Mouse (Mus musculus) stomach, postnatal 0 days (tissue): Measurements from ENCODE around the gene Plekhn1. TPM values are rescaled to one million over a fixed set of nuclear protein-coding genes. Genes with fewer than 3 reads are reported as not detected.
A peak's percentile ranks its signal among the peaks of the same experiment; 100 is the strongest.

Experiments used
- ATAC-seq: fragments of 200-750 bp; cut with Nextera tagmentation; 2 replicates; pipeline ENCODE4 v1.8.0; 2017; ENCODE audit not compliant: low FRiP score, low TSS enrichment
- DNase-seq: peaks from one replicate; pipeline ENCODE4 v3.0.0-alpha.2; 2016; ENCODE audit warnings: low spot score
- H3K27ac ChIP-seq: fragments of 300-500 bp; sonication (generic); replicated peaks from 2 replicates; pipeline ENCODE4 v1.5.1; 2014; ENCODE audit warnings: mild to moderate bottlenecking, control low read depth
- H3K27me3 ChIP-seq: fragments of 300-500 bp; sonication (generic); 2 replicates; pipeline ENCODE4 v1.6.1; 2014; ENCODE audit warnings: low read length; ENCODE audit not compliant: control insufficient read depth, insufficient read depth
- H3K36me3 ChIP-seq: fragments of 300-500 bp; sonication (generic); 2 replicates; pipeline ENCODE4 v1.6.1; 2014; ENCODE audit warnings: low read length, mixed read lengths; ENCODE audit not compliant: control insufficient read depth, insufficient read depth
- H3K4me1 ChIP-seq: fragments of 300-500 bp; sonication (generic); replicated peaks from 2 replicates; pipeline ENCODE4 v1.6.1; 2014; ENCODE audit warnings: antibody characterized with exemption; ENCODE audit not compliant: control insufficient read depth, insufficient read depth
- H3K4me2 ChIP-seq: fragments of 300-500 bp; sonication (generic); replicated peaks from 2 replicates; pipeline ENCODE4 v1.6.1; 2014; ENCODE audit warnings: low read depth, mild to moderate bottlenecking, control low read depth, moderate library complexity
- H3K4me3 ChIP-seq: fragments of 300-500 bp; sonication (generic); 2 replicates; pipeline ENCODE4 v1.5.1; 2014; ENCODE audit warnings: low read depth, low read length, control low read depth
- H3K9ac ChIP-seq: fragments of 300-500 bp; sonication (generic); 2 replicates; pipeline ENCODE4 v1.6.1; 2014; ENCODE audit warnings: mild to moderate bottlenecking, low read length, control low read depth, mixed read lengths
- H3K9me3 ChIP-seq: fragments of 300-500 bp; sonication (generic); 2 replicates; pipeline ENCODE4 v1.6.1; 2016; ENCODE audit warnings: low read length; ENCODE audit not compliant: control insufficient read depth
- CTCF ChIP-seq: IDR thresholded peaks from 2 replicates; pipeline ENCODE4 v1.5.1; 2016; ENCODE audit warnings: antibody characterized with exemption, low read depth, mild to moderate bottlenecking, moderate library complexity
- EP300 ChIP-seq: optimal IDR thresholded peaks from 2 replicates; pipeline ENCODE3; 2016; ENCODE audit warnings: antibody characterized with exemption
- WGBS: fragments of 180-500 bp; shearing (Covaris S2); extraction: QIAGEN DNeasy Blood & Tissue Kit; methylation state at CpG from one replicate; pipeline ENCODE4 v1.1.7; 2014; 5-methylcytosine and 5-hydroxymethylcytosine counted together
- polyA plus RNA-seq: library from polyadenylated mRNA; unstranded; fragments of >200 nt; fragmentation: Nextera tagmentation; extraction: Ambion mirVana; gene quantifications from 2 replicates; pipeline ENCODE4 v1.2.1, GENCODE M21; 2015

The Plekhn1 gene
- polyA plus RNA-seq, 1 experiment from 2014 or later: 34.0 TPM

- no peak for TF ChIP-seq CTCF
- TF ChIP-seq EP300: no peak
- peaks cover 14% of the 10 kb centered on the region for H3K4me1 ChIP-seq
- 29% methylated on average over 2 of the region's 2 CpGs for WGBS
- H3K4me2 ChIP-seq: 0 out of 2 replicates have a peak overlapping the region, but pooled peaks have one; percentile 11
- H3K27me3 ChIP-seq: no peaks in the 10 kb centered on the region
- H3K9ac ChIP-seq: no peak overlapping the region
- no peaks in the 10 kb centered on the region for H3K9me3 ChIP-seq
- ATAC-seq: no peak
- H3K4me3 ChIP-seq: no peak overlapping the region
- no peaks in the 10 kb centered on the region; the same call in 1 of the 2 replicates for H3K36me3 ChIP-seq
- peak overlapping the region; percentile 87 for H3K27ac ChIP-seq
- DNase-seq: peak; percentile 52
These were observed 41.5 kb downstream of the Plekhn1 start for GRCm38 (mm10) chr4:156193200-156193590.

DNA sequence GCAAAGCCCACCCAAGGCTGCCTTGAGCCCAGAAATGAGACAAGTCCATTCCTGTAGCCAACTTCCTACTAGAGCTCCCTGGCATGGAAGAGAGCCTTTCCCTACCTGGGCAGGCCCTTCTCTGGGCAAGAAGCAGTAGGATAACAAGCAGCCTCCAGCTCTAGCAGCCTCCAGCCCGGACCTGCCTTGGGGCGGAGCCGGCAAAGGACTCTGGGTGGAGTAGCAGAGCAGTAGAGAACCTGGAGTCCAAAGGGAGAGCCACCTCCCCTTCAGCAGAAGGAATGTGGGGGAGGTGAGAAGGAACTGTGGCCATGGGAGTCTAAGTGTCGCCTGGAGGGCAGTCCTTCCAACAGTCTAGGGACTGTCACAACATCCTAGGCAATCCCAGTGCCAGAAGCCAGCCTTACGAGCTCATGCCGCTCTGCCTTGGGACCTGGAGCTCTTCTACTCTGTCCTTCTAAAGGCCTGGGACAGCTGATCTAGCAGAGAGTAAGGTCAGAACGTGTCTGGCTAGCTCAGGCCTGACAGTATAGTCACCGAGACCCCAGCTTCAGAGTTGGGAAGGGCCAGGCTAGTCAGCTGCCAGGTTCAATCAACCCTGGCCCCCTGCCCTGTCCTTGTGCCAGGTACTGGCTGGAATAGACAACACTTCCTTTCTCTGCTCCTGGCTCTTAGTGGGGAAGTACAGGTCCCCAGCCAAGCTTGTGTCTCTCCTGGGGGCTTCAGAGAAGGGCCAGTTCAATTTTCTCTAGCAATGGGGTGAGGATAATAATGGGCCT lies 42.0 kb downstream of the Plekhn1 start:
- peak; percentile 21; the same call in 1 of the 2 replicates for TF ChIP-seq CTCF
- TF ChIP-seq EP300: no peak
- 0 out of 2 replicates have a peak overlapping the region, but pooled peaks have one; percentile 11 for H3K4me2 ChIP-seq
- H3K36me3 ChIP-seq: no peaks in the 10 kb centered on the region; the same call in 1 of the 2 replicates
- no peaks in the 10 kb centered on the region for H3K27me3 ChIP-seq
- peak overlapping the region; percentile 87 for H3K27ac ChIP-seq
- no peak overlapping the region for H3K4me3 ChIP-seq
- H3K9me3 ChIP-seq: no peaks in the 10 kb centered on the region
- ATAC-seq (peak; percentile 77), DNase-seq (peak; percentile 83)
- WGBS: 36% methylated on average over 8 of the region's 8 CpGs
- H3K4me1 ChIP-seq: peaks cover 14% of the 10 kb centered on the region
- H3K9ac ChIP-seq: no peak overlapping the region; the same call in 1 of the 2 replicates

- no peak for TF ChIP-seq CTCF
- no peak for TF ChIP-seq EP300
- Histone ChIP-seq H3K27me3 (no peaks in the 10 kb centered on the region), H3K4me3 (no peak overlapping the region), H3K36me3 (no peaks in the 10 kb centered on the region), H3K4me1 (peaks cover 9% of the 10 kb centered on the region; the same call in 1 of the 2 replicates), H3K9me3 (no peaks in the 10 kb centered on the region), H3K4me2 (no peak overlapping the region), H3K9ac (no peak overlapping the region), H3K27ac (no peak overlapping the region)
- peak; percentile 60 for ATAC-seq
- peak; percentile 84 for DNase-seq
- 42% methylated on average over 6 of the region's 6 CpGs for WGBS
These were observed 45.8 kb downstream of the Plekhn1 start for GRCm38 (mm10) chr4:156188811-156189323.

DNA sequence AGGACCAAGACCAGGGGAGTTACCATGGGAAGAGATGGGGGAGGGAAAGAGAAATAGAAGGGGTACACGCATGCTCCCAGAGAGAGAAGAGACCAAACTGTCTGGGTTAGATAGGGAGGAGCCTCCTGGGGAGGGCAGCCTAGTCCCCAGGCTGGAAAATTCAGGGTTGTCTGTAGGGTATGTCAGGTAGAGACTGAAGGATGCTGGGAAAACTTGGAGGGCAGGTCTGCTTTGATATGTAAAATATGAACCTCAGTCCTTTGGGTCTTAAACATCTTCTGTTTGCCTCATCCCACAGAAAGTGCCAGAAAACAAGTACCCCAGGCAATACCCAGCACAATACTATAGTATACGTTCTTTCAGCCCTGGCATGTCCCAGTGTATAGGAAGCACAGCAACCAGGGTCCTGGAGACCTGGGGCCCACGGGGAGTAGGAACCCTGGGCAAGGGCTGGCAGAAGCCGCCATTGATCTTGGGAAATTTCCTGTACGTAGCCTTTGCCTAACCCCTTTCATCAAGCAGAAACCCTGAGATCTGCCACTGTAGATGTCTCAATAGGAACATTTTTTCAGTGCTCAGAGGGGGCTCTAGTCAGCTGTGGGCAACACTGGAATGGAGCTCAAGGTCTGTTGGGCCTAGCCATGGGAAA lies 46.4 kb downstream of the Plekhn1 start:
- no peak for TF ChIP-seq CTCF
- no peak for TF ChIP-seq EP300
- no peak overlapping the region for H3K9ac ChIP-seq
- H3K27ac ChIP-seq: no peak overlapping the region
- peaks cover 9% of the 10 kb centered on the region; the same call in 1 of the 2 replicates for H3K4me1 ChIP-seq
- WGBS: 77% methylated on average over 5 of the region's 5 CpGs
- no peak for DNase-seq
- H3K4me3 ChIP-seq: no peak overlapping the region
- ATAC-seq: no peak
- no peak overlapping the region for H3K4me2 ChIP-seq
- H3K27me3 ChIP-seq: no peaks in the 10 kb centered on the region
- no peaks in the 10 kb centered on the region for H3K36me3 ChIP-seq
- no peaks in the 10 kb centered on the region for H3K9me3 ChIP-seq

GRCm38 (mm10) chr4:156185950-156186850 lies 48.5 kb downstream of the Plekhn1 start:
- no peaks in the 10 kb centered on the region for H3K9me3 ChIP-seq
- H3K9ac ChIP-seq: peak overlapping the region; percentile 8; the same call in 1 of the 2 replicates
- no peak overlapping the region for H3K27ac ChIP-seq
- no peak for DNase-seq
- H3K36me3 ChIP-seq: no peaks in the 10 kb centered on the region
- TF ChIP-seq CTCF (no peak; the same call in 1 of the 2 replicates), EP300 (no peak)
- ATAC-seq: no peak
- no peak overlapping the region for H3K4me3 ChIP-seq
- WGBS: 29% methylated on average over 30 of the region's 31 CpGs
- H3K4me1 ChIP-seq: no peaks in the 10 kb centered on the region
- H3K27me3 ChIP-seq: no peaks in the 10 kb centered on the region
- peak overlapping the region; percentile 35; the same call in 1 of the 2 replicates for H3K4me2 ChIP-seq
